Mouse (Mus musculus): Measurements from ENCODE around the gene Dclk2. TPM values are rescaled to one million over a fixed set of nuclear protein-coding genes. Genes with fewer than 3 reads are reported as not detected.

The Dclk2 gene
- polyA plus RNA-seq, 1 experiment from 2014 or later, result 4.2 TPM

- H3K27me3 ChIP-seq (replicated peaks; ENCODE audit: control insufficient read depth, insufficient read depth, low read length), result no peaks in the 10 kb centered on the region
- 57% methylated on average over 3 of the region's 3 CpGs for WGBS
- no peaks in the 10 kb centered on the region for H3K36me3 ChIP-seq (ENCODE audit: control insufficient read depth, insufficient read depth, low read length)
- no peak overlapping the region for H3K27ac ChIP-seq (ENCODE audit: low read length)
- H3K4me3 ChIP-seq (ENCODE audit: low read length), result no peak overlapping the region
- H3K9ac ChIP-seq (ENCODE audit: low read depth, low read length), result no peak overlapping the region
- no peak for ATAC-seq
- no peak overlapping the region for H3K4me2 ChIP-seq (ENCODE audit: low read depth, low read length)
- H3K4me1 ChIP-seq (ENCODE audit: control insufficient read depth, insufficient read depth, low read length), result no peaks in the 10 kb centered on the region
- no peaks in the 10 kb centered on the region; the same call in 1 of the 2 replicates for H3K9me3 ChIP-seq (ENCODE audit: control insufficient read depth, low read length)
These were observed 81.0 kb downstream of the Dclk2 start for GRCm38 (mm10) chr3:86839606-86840005.

- H3K4me3 ChIP-seq (ENCODE audit: low read length), result no peak overlapping the region
- 46% methylated on average over 5 of the region's 5 CpGs for WGBS
- no peak overlapping the region for H3K9ac ChIP-seq (ENCODE audit: low read depth, low read length)
- H3K9me3 ChIP-seq (ENCODE audit: control insufficient read depth, low read length), result no peaks in the 10 kb centered on the region; the same call in 1 of the 2 replicates
- H3K4me2 ChIP-seq (ENCODE audit: low read depth, low read length), result no peak overlapping the region
- no peaks in the 10 kb centered on the region for H3K36me3 ChIP-seq (ENCODE audit: control insufficient read depth, insufficient read depth, low read length)
- no peaks in the 10 kb centered on the region; the same call in 1 of the 2 replicates for H3K4me1 ChIP-seq (ENCODE audit: control insufficient read depth, insufficient read depth, low read length)
- no peak for ATAC-seq
- no peak overlapping the region for H3K27ac ChIP-seq (ENCODE audit: low read length)
- no peaks in the 10 kb centered on the region for H3K27me3 ChIP-seq (replicated peaks; ENCODE audit: control insufficient read depth, insufficient read depth, low read length)
These were observed 83.3 kb downstream of the Dclk2 start for GRCm38 (mm10) chr3:86837386-86837785.

GRCm38 (mm10) chr3:86835180-86835579 lies 85.5 kb downstream of the Dclk2 start:
- Histone ChIP-seq H3K4me3 (ENCODE audit: low read length) (no peak overlapping the region), H3K27me3 (replicated peaks; ENCODE audit: control insufficient read depth, insufficient read depth, low read length) (no peaks in the 10 kb centered on the region), H3K27ac (ENCODE audit: low read length) (no peak overlapping the region), H3K4me2 (ENCODE audit: low read depth, low read length) (no peak overlapping the region), H3K9me3 (ENCODE audit: control insufficient read depth, low read length) (no peaks in the 10 kb centered on the region), H3K36me3 (ENCODE audit: control insufficient read depth, insufficient read depth, low read length) (no peaks in the 10 kb centered on the region), H3K9ac (ENCODE audit: low read depth, low read length) (no peak overlapping the region), H3K4me1 (ENCODE audit: control insufficient read depth, insufficient read depth, low read length) (peaks cover 6% of the 10 kb centered on the region; the same call in 1 of the 2 replicates)
- 97% methylated on average over 4 of the region's 4 CpGs for WGBS
- no peak for ATAC-seq

- H3K27ac ChIP-seq (ENCODE audit: low read length), result no peak overlapping the region
- H3K27me3 ChIP-seq (replicated peaks; ENCODE audit: control insufficient read depth, insufficient read depth, low read length), result no peaks in the 10 kb centered on the region
- H3K4me2 ChIP-seq (ENCODE audit: low read depth, low read length), result no peak overlapping the region
- no peak for ATAC-seq
- H3K9ac ChIP-seq (ENCODE audit: low read depth, low read length), result no peak overlapping the region
- H3K4me3 ChIP-seq (ENCODE audit: low read length), result no peak overlapping the region
- WGBS, result 80% methylated on average over 7 of the region's 7 CpGs
- peaks cover 6% of the 10 kb centered on the region; the same call in 1 of the 2 replicates for H3K4me1 ChIP-seq (ENCODE audit: control insufficient read depth, insufficient read depth, low read length)
- no peaks in the 10 kb centered on the region for H3K9me3 ChIP-seq (ENCODE audit: control insufficient read depth, low read length)
- H3K36me3 ChIP-seq (ENCODE audit: control insufficient read depth, insufficient read depth, low read length), result no peaks in the 10 kb centered on the region
These were observed 86.3 kb downstream of the Dclk2 start for GRCm38 (mm10) chr3:86834341-86834740.

- Histone ChIP-seq H3K9me3 (ENCODE audit: control insufficient read depth, low read length) (no peaks in the 10 kb centered on the region), H3K4me1 (ENCODE audit: control insufficient read depth, insufficient read depth, low read length) (peaks cover 6% of the 10 kb centered on the region; the same call in 1 of the 2 replicates), H3K9ac (ENCODE audit: low read depth, low read length) (no peak overlapping the region), H3K4me2 (ENCODE audit: low read depth, low read length) (no peak overlapping the region), H3K4me3 (ENCODE audit: low read length) (no peak overlapping the region), H3K27ac (ENCODE audit: low read length) (no peak overlapping the region), H3K36me3 (ENCODE audit: control insufficient read depth, insufficient read depth, low read length) (no peaks in the 10 kb centered on the region), H3K27me3 (replicated peaks; ENCODE audit: control insufficient read depth, insufficient read depth, low read length) (no peaks in the 10 kb centered on the region)
- 40% methylated on average over 14 of the region's 14 CpGs for WGBS
- ATAC-seq, result no peak
These were observed 87.9 kb downstream of the Dclk2 start for GRCm38 (mm10) chr3:86832591-86833267.

- no peak for ATAC-seq
- Histone ChIP-seq H3K27ac (ENCODE audit: low read length) (no peak overlapping the region; the same call in 1 of the 2 replicates), H3K9ac (ENCODE audit: low read depth, low read length) (no peak overlapping the region), H3K4me1 (ENCODE audit: control insufficient read depth, insufficient read depth, low read length) (peaks cover 6% of the 10 kb centered on the region; the same call in 1 of the 2 replicates), H3K36me3 (ENCODE audit: control insufficient read depth, insufficient read depth, low read length) (no peaks in the 10 kb centered on the region), H3K4me3 (ENCODE audit: low read length) (no peak overlapping the region), H3K27me3 (replicated peaks; ENCODE audit: control insufficient read depth, insufficient read depth, low read length) (no peaks in the 10 kb centered on the region), H3K9me3 (ENCODE audit: control insufficient read depth, low read length) (no peaks in the 10 kb centered on the region), H3K4me2 (ENCODE audit: low read depth, low read length) (no peak overlapping the region)
- 39% methylated on average over 8 of the region's 8 CpGs for WGBS
These were observed 88.5 kb downstream of the Dclk2 start for GRCm38 (mm10) chr3:86832115-86832514.

- H3K27ac ChIP-seq (ENCODE audit: low read length), result no peak overlapping the region
- H3K4me3 ChIP-seq (ENCODE audit: low read length), result no peak overlapping the region
- H3K9ac ChIP-seq (ENCODE audit: low read depth, low read length), result no peak overlapping the region
- WGBS, result 91% methylated on average over 3 of the region's 3 CpGs
- ATAC-seq, result no peak
- H3K4me1 ChIP-seq (ENCODE audit: control insufficient read depth, insufficient read depth, low read length), result peaks cover 6% of the 10 kb centered on the region; the same call in 1 of the 2 replicates
- H3K36me3 ChIP-seq (ENCODE audit: control insufficient read depth, insufficient read depth, low read length), result no peaks in the 10 kb centered on the region
- H3K9me3 ChIP-seq (ENCODE audit: control insufficient read depth, low read length), result no peaks in the 10 kb centered on the region
- H3K4me2 ChIP-seq (ENCODE audit: low read depth, low read length), result no peak overlapping the region
- H3K27me3 ChIP-seq (replicated peaks; ENCODE audit: control insufficient read depth, insufficient read depth, low read length), result no peaks in the 10 kb centered on the region
These were observed 93.1 kb downstream of the Dclk2 start for GRCm38 (mm10) chr3:86827506-86827905.

- Histone ChIP-seq H3K4me3 (ENCODE audit: low read length) (no peak overlapping the region), H3K27ac (ENCODE audit: low read length) (no peak overlapping the region), H3K9ac (ENCODE audit: low read depth, low read length) (no peak overlapping the region), H3K9me3 (ENCODE audit: control insufficient read depth, low read length) (no peaks in the 10 kb centered on the region), H3K27me3 (replicated peaks; ENCODE audit: control insufficient read depth, insufficient read depth, low read length) (no peaks in the 10 kb centered on the region), H3K36me3 (ENCODE audit: control insufficient read depth, insufficient read depth, low read length) (no peaks in the 10 kb centered on the region), H3K4me1 (ENCODE audit: control insufficient read depth, insufficient read depth, low read length) (peaks cover 7% of the 10 kb centered on the region), H3K4me2 (ENCODE audit: low read depth, low read length) (no peak overlapping the region)
- WGBS, result 56% methylated on average over 3 of the region's 3 CpGs
- no peak for ATAC-seq
These were observed 99.3 kb downstream of the Dclk2 start for GRCm38 (mm10) chr3:86821383-86821782.

GRCm38 (mm10) chr3:86820344-86820743 lies 100.3 kb downstream of the Dclk2 start:
- no peaks in the 10 kb centered on the region for H3K9me3 ChIP-seq (ENCODE audit: control insufficient read depth, low read length)
- peaks cover 7% of the 10 kb centered on the region for H3K4me1 ChIP-seq (ENCODE audit: control insufficient read depth, insufficient read depth, low read length)
- no peaks in the 10 kb centered on the region for H3K36me3 ChIP-seq (ENCODE audit: control insufficient read depth, insufficient read depth, low read length)
- no peaks in the 10 kb centered on the region for H3K27me3 ChIP-seq (replicated peaks; ENCODE audit: control insufficient read depth, insufficient read depth, low read length)
- 23% methylated on average over 10 of the region's 10 CpGs for WGBS
- H3K4me3 ChIP-seq (ENCODE audit: low read length), result no peak overlapping the region
- H3K27ac ChIP-seq (ENCODE audit: low read length), result no peak overlapping the region
- no peak for ATAC-seq
- H3K4me2 ChIP-seq (ENCODE audit: low read depth, low read length), result no peak overlapping the region
- no peak overlapping the region for H3K9ac ChIP-seq (ENCODE audit: low read depth, low read length)

- no peak overlapping the region for H3K27ac ChIP-seq (ENCODE audit: low read length)
- ATAC-seq, result no peak
- no peaks in the 10 kb centered on the region for H3K36me3 ChIP-seq (ENCODE audit: control insufficient read depth, insufficient read depth, low read length)
- H3K4me3 ChIP-seq (ENCODE audit: low read length), result no peak overlapping the region
- peaks cover 7% of the 10 kb centered on the region for H3K4me1 ChIP-seq (ENCODE audit: control insufficient read depth, insufficient read depth, low read length)
- no peaks in the 10 kb centered on the region for H3K9me3 ChIP-seq (ENCODE audit: control insufficient read depth, low read length)
- no peak overlapping the region for H3K4me2 ChIP-seq (ENCODE audit: low read depth, low read length)
- H3K27me3 ChIP-seq (replicated peaks; ENCODE audit: control insufficient read depth, insufficient read depth, low read length), result no peaks in the 10 kb centered on the region
- 93% methylated on average over 6 of the region's 6 CpGs for WGBS
- no peak overlapping the region for H3K9ac ChIP-seq (ENCODE audit: low read depth, low read length)
These were observed 101.3 kb downstream of the Dclk2 start for GRCm38 (mm10) chr3:86819372-86819771.
